Mouse (Mus musculus): ENCODE data around the gene Atp1a1. TPM values are rescaled to one million over a fixed set of nuclear protein-coding genes. Genes with fewer than 3 reads are reported as not detected.

Atp1a1 gene
- polyA plus RNA-seq, 1 experiment = 777 TPM

Other genes with a start within 250 kb of the Atp1a1 start
- 5.5 and 9.4 TPM in 2 replicates for gene Igsf3, start 227.6 kb downstream of the Atp1a1 start, polyA plus RNA-seq (2012; rRNA removed)
- 0.49 and 0.51 TPM in 2 replicates for gene Mab21l3, start 244.3 kb upstream of the Atp1a1 start, polyA plus RNA-seq (2012; rRNA removed)